Mouse (Mus musculus): ENCODE measurements around the gene Bloc1s1.

GRCm38 (mm10) chr10:128902409-128902988 is 21.3 kb downstream of the Bloc1s1 start:
- TF ChIP-seq CTCF (IDR thresholded peaks at IDR 0.05) (no peak), POLR2A (IDR thresholded peaks at IDR 0.05; ENCODE audit: insufficient read depth, low read depth, low read length) (no peak), EP300 (IDR thresholded peaks at IDR 0.05; ENCODE audit: insufficient read depth, low read depth, low read length) (no peak)
